Mouse (Mus musculus): ENCODE results near the gene Def8.
"Not testable (repeated sequence)": the region's sequence is repeated elsewhere in the genome, so short reads cannot be mapped to it uniquely, and the experiment has no call there.

Gene Def8

DNA sequence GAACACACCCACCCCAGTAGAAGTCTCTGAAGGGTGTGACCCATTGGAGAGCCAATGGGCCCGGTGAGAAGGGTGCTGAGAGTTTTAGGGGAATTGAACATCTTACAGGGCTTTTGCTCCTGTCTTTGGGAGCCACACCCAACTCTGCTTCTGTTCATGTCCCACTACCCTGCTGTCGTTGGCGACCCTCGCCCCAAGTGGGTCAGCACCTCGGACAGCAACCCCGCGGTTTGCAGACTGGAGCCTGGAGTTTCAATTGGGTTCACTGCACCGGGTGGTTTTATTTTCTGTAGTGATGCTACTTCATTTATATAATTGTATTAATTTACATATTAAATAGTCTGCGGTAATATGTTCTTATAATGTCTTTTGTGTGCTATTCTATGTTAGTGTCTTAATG is 9.1 kb upstream of the Def8 start:
- no peak for DNase-seq

GRCm38 (mm10) chr8:123414997-123415696 is 8.2 kb upstream of the Def8 start:
- DNase-seq: not testable (repeated sequence)

GRCm38 (mm10) chr8:123415967-123416943 is 7.1 kb upstream of the Def8 start:
- DNase-seq: no peak

GRCm38 (mm10) chr8:123416944-123417555 is 6.3 kb upstream of the Def8 start:
- DNase-seq: no peak

DNA sequence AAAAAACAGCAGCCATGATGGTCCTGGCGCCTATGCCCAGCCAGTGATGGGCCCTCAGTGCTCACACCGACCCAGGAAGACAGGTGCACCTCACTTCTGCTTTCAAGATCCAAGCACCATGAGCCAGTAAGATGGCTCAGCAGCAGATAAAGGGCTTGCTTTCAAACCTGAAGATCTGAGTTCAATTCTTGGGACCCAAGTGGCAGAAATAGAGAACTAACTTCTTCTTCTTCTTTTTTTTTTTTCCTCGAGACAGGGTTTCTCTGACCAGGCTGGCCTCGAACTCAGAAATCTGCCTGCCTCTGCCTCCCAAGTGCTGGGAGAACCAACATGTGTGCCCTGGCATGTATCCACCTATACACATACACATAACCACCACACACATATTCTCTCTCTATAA is 3.6 kb upstream of the Def8 start:
- DNase-seq: no peak

DNA sequence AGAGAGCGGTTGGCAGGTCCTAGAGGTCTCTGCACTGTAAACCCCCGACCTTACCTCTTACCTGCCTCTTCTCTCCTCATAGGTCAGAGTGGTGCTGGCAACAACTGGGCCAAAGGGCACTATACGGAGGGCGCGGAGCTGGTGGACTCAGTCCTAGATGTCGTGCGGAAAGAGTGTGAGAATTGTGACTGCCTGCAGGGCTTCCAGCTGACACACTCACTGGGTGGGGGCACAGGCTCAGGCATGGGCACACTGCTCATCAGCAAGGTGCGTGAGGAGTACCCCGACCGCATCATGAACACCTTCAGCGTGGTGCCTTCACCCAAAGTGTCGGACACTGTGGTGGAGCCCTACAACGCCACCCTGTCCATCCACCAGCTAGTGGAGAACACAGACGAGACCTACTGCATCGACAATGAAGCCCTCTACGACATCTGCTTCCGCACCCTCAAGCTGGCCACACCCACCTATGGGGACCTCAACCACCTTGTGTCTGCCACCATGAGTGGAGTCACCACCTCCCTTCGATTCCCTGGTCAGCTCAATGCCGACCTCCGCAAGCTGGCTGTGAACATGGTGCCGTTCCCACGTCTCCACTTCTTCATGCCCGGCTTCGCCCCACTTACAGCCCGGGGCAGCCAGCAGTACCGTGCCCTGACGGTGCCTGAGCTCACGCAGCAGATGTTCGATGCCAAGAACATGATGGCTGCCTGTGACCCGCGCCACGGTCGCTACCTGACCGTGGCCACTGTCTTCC is 2.6 kb upstream of the Def8 start:
- DNase-seq: no peak

DNA sequence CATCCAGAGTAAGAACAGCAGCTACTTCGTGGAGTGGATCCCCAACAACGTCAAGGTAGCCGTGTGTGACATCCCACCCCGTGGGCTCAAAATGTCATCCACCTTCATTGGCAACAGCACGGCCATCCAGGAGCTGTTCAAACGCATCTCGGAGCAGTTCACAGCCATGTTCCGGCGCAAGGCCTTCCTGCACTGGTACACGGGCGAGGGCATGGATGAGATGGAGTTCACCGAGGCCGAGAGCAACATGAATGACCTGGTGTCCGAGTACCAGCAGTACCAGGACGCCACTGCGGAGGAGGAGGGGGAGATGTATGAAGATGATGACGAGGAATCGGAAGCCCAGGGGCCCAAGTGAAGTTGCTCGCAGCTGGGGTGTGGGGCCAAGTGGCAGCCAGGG is 2.0 kb upstream of the Def8 start:
- DNase-seq: no peak

GRCm38 (mm10) chr8:123422056-123422780 is 1.1 kb upstream of the Def8 start:
- peak; percentile 88 for DNase-seq

DNA sequence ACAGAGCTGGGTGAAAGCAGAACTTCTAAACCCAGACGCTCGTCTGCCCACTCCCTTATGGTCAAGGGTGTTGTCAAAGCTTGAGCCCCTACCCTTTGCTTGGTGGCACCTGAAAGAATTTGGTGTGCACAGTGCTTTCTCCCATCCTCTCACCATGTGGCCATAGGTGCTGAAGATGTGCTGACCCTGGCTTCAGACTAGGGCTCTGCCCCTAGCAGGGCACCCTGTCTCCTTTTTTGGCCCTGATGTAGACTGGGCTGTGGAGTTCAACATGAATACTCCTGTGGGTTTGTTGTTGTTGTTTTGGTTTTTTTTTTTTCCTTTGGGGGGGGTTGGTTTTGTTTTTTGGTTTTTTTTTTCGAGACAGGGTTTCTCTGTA is 557 bp upstream of the Def8 start:
- no peak for DNase-seq

- DNase-seq: no peak
These were observed 3.5 kb downstream of the Def8 start for GRCm38 (mm10) chr8:123426511-123427509.

GRCm38 (mm10) chr8:123427639-123428275 is 4.4 kb downstream of the Def8 start:
- DNase-seq: no peak

- no peak for DNase-seq
These were observed 5.1 kb downstream of the Def8 start for GRCm38 (mm10) chr8:123428343-123428893.

GRCm38 (mm10) chr8:123428939-123429721 is 5.8 kb downstream of the Def8 start:
- no peak for DNase-seq

DNA sequence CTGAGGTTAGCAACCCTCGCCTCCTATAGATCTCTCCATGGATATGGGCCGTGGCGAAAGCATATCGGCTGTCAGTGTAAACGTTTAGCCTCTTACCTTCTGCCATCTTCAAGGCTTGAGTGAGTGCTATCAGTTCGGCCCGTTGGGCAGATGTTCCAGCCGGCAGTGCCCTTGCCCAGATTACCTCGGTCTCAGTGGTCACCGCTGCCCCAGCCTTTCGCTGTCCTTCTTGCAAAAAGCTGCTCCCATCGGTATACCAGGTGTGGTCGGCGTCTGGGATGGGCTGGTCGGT is 6.3 kb downstream of the Def8 start:
- not testable (repeated sequence) for DNase-seq

DNA sequence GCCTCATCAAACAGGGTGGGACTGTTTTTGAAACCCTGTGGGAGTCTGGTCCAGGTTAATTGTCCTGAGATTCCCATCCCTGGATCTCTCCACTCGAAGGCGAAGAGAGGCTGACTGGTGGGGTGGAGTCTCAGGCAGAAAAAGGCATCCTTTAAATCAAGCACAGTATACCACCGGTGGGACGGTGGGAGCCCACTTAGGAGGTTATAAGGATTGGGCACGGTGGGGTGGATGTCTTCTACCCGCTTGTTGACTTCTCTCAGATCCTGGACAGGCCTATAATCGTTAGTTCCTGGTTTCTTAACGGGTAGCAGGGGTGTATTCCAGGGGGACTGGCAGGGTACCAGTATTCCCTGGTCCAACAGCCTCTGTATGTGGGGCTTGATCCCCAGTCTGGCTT is 7.6 kb downstream of the Def8 start:
- not testable (repeated sequence) for DNase-seq

- DNase-seq: no peak
These were observed 8.5 kb downstream of the Def8 start for GRCm38 (mm10) chr8:123431616-123432365.

GRCm38 (mm10) chr8:123432381-123432780 is 9.1 kb downstream of the Def8 start:
- DNase-seq: no peak

- DNase-seq: not testable (repeated sequence)
These were observed 10.1 kb downstream of the Def8 start for GRCm38 (mm10) chr8:123433241-123433974.
